Mouse (Mus musculus) E14TG2a.4 (cell line): ENCODE data around the gene Olfr1052.

Source experiments
- CTCF ChIP-seq: conservative IDR thresholded peaks from 2 replicates; pipeline ENCODE4 v1.5.1; 2014; ENCODE audit warnings: low read length
- POU5F1 ChIP-seq: IDR thresholded peaks from 2 replicates; pipeline ENCODE4 v1.6.1; 2014; ENCODE audit warnings: low read length, borderline replicate concordance

GRCm38 (mm10) chr2:86292155-86292554 is at the start of gene Olfr1052:
- TF ChIP-seq CTCF (no peak), POU5F1 (no peak)
